Mouse (Mus musculus): Measurements from ENCODE around the gene Tifa.

DNA sequence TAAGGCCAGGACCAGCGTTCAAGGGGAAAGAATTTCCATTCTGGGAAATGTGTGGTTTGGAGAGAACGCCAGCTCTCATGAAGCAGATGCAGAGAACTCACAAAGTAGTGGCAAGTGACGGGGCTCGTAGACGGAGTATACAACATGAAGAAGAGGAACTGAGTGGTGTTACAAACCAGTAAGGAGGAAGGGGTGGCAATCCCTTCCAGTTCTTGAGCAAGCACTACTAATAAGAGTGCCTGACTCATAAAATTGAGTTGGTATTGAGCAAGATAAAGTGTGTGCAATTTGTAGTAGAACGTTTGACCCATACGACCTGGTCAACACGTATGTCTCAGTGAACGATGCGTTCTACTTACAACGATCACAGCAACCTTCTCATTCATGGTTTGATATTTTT, 20.5 kb upstream of the Tifa start:
- TF ChIP-seq CTCF (IDR thresholded peaks at IDR 0.05; ENCODE audit: borderline replicate concordance, insufficient read depth, low read length) (no peak), POLR2A (IDR thresholded peaks at IDR 0.05; ENCODE audit: low read depth, low read length) (no peak)

Measured in embryonic fibroblast, embryonic 13.5 days (primary cell).